Mouse (Mus musculus): ENCODE measurements around the gene Thra. TPM values are rescaled to one million over a fixed set of nuclear protein-coding genes. Genes with fewer than 3 reads are reported as not detected.

The Thra gene
- polyA plus RNA-seq, 1 experiment from 2014 or later, result 42.7 TPM

DNA sequence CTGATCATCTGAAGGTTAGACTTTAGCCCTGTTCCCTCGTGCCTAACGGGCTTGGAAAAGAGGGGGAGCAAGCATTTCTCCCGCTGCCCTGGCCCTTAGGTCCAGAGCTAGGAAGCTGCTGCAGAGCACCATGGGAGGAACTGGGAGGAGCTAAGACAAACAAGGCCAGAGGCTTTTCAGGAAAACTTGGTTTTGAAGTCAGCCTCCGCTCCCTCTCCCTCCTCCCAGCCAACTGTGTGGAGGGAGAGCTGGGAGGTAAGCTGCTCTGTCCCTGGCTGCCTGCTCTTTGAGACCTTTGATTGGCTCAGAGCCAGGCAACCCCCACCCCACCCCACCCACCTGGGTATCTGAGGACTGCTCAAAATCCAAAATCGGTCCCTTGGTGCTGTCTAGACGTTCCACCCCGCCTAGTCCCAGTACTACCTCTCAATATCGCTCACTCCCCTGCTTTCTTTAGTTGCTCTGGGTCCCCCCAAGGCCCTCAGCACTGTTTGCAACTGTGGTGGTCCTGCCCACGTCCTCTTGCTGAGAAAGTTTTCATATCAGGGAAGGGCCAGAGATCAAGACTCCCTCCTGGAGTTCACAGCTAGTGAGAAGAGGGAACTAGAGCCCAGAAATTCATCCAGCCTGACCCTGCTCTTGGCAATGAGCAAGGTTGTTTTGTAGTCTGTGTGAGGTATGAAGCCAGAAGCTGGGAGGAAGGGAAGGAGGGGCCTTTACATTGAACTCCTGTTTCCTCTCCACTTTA lies 36.6 kb downstream of the Thra start:
- peaks cover 60% of the 10 kb centered on the region for H3K4me1 ChIP-seq
- 8% methylated on average over 9 of the region's 9 CpGs for WGBS
- no peaks in the 10 kb centered on the region for H3K36me3 ChIP-seq
- no peak for ATAC-seq (ENCODE audit: insufficient read depth, low FRiP score, low read depth)
- H3K4me2 ChIP-seq, result peak overlapping the region; percentile 83
- H3K27me3 ChIP-seq (replicated peaks), result no peaks in the 10 kb centered on the region
- H3K9ac ChIP-seq, result 0 out of 2 replicates have a peak overlapping the region, but pooled peaks have one; percentile 3
- H3K4me3 ChIP-seq (replicated peaks), result 0 out of 2 replicates have a peak overlapping the region, but pooled peaks have one; percentile 2
- H3K9me3 ChIP-seq, result no peaks in the 10 kb centered on the region
- peak overlapping the region; percentile 94 for H3K27ac ChIP-seq

DNA sequence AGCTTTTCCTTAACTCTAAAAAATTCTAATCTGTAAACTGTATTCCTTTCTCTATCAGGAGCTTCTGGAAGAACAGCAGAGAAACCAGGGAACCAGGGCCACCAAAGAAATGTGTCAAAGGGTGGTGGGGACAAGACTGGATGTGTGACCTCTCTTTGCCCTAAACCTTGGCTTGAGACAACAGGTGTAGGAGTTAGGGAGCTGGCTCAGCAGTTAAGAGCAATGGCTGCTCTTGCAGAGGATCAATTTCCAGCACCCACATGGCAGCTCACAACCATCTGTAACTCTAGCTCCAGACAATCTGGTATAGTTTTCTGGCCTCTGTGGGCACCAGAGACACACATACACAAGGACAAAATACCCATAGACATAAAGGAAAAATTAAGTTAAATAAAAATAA lies 37.5 kb downstream of the Thra start:
- no peaks in the 10 kb centered on the region for H3K27me3 ChIP-seq (replicated peaks)
- ATAC-seq (ENCODE audit: insufficient read depth, low FRiP score, low read depth), result no peak
- no peaks in the 10 kb centered on the region for H3K9me3 ChIP-seq
- no peaks in the 10 kb centered on the region for H3K36me3 ChIP-seq
- H3K4me1 ChIP-seq, result peaks cover 66% of the 10 kb centered on the region
- H3K4me2 ChIP-seq, result no peak overlapping the region
- no peak overlapping the region for H3K4me3 ChIP-seq (replicated peaks)
- H3K27ac ChIP-seq, result peak overlapping the region; percentile 94; the same call in 1 of the 2 replicates
- no peak overlapping the region for H3K9ac ChIP-seq

DNA sequence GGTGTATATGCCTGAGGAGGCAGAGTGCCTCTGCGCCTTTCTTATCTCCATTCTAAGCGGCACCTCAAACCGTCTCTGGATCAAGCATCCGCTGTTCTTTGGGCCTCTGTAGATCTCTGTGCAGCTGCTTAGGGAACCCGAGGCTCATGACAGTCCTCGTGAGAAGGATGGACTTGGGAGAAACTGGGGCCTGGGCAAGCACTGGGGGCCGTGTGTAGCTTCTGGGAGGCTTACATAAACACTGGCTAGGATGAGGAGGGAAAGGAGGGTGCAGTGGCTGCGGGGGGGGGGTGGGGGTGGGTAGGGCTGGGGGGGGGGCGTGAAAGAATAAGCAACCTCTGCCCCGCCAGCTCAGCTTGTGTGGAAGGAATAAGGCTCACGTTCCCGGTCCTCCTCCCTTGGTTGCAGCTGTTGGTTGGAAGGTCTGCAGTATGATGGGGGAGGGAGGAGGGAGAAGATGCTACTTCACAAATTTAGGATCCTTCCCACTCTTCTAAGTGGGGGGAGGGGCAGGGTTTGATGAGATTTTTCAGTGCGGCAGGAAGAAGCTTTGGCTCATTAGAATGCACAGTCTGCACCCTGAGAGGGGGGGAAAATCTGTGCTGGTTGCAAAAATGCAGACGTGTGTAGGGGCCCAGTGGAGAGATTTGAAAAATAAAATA lies 41.5 kb downstream of the Thra start:
- H3K4me3 ChIP-seq (replicated peaks), result no peak overlapping the region
- peaks cover 68% of the 10 kb centered on the region for H3K4me1 ChIP-seq
- WGBS, result 20% methylated on average over 14 of the region's 14 CpGs
- no peak for ATAC-seq (ENCODE audit: insufficient read depth, low FRiP score, low read depth)
- H3K9ac ChIP-seq, result no peak overlapping the region
- H3K4me2 ChIP-seq, result peak overlapping the region; percentile 61
- no peaks in the 10 kb centered on the region for H3K9me3 ChIP-seq
- H3K27me3 ChIP-seq (replicated peaks), result no peaks in the 10 kb centered on the region
- H3K27ac ChIP-seq, result peak overlapping the region; percentile 95
- H3K36me3 ChIP-seq, result no peaks in the 10 kb centered on the region

DNA sequence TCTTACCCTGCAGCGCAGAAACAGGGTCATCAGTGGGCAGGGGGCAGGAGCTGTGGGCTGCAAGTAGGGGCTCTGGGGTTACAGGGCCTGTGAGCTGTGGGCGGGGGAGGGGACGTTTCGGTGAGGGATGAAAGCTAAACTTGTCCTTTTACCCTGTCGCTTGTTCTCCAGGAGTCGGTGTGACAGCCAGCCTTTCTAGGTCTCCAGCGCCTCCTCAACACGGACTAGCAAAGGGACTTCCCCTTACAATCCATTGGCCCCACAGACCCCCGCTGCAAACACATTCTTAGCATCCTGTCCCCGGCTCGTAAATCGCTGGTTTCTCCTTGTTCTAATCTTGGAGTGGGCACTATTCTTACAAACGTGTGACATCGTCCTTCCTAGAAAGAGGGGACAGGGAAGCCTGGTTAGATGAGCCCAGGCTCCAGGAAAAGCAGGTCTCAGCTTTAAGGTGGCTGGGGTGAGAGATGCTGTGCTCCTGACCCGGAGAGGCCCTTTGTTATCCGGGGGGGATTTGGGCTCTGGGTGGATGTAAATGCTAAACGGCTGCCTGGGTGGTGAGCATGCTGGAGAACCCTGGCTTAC lies 42.3 kb downstream of the Thra start:
- H3K9me3 ChIP-seq, result no peaks in the 10 kb centered on the region
- WGBS, result 7% methylated on average over 17 of the region's 17 CpGs
- H3K36me3 ChIP-seq, result no peaks in the 10 kb centered on the region
- H3K9ac ChIP-seq, result no peak overlapping the region; the same call in 1 of the 2 replicates
- peak overlapping the region; percentile 23; the same call in 1 of the 2 replicates for H3K4me3 ChIP-seq (replicated peaks)
- peak overlapping the region; percentile 95 for H3K27ac ChIP-seq
- no peak for ATAC-seq (ENCODE audit: insufficient read depth, low FRiP score, low read depth)
- H3K4me2 ChIP-seq, result peak overlapping the region; percentile 61
- no peaks in the 10 kb centered on the region for H3K27me3 ChIP-seq (replicated peaks)
- peaks cover 66% of the 10 kb centered on the region for H3K4me1 ChIP-seq

DNA sequence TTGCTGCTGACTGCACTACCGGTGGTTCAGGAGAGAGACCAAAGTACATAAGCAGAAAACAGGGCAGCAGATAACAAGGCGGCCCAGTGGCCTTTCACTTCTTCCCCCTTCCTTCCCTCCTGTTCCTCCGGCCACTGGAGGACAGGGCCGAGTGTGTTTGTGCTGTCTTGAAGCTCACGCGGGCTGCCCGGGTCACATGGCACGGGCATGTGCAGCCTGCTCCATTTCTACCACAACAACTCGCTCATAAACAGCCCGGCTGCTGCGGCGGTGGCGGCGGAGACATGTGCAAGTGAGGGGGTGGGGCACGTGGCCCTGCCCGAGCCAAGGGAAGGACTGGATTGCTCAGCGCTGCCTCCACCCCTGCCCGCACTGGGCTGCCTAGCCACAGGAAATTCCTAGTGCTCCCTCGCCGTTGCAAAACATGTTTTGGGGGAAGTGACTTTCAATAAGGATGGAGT lies 42.8 kb downstream of the Thra start:
- peak; percentile 63; the same call in 1 of the 2 replicates for ATAC-seq (ENCODE audit: insufficient read depth, low FRiP score, low read depth)
- Histone ChIP-seq H3K4me3 (replicated peaks) (peak overlapping the region; percentile 23), H3K27ac (peak overlapping the region; percentile 95), H3K4me1 (peaks cover 66% of the 10 kb centered on the region), H3K36me3 (no peaks in the 10 kb centered on the region), H3K9ac (no peak overlapping the region; the same call in 1 of the 2 replicates), H3K9me3 (no peaks in the 10 kb centered on the region), H3K27me3 (replicated peaks) (no peaks in the 10 kb centered on the region), H3K4me2 (peak overlapping the region; percentile 61)
- under 1% methylated on average over 20 of the region's 20 CpGs for WGBS

DNA sequence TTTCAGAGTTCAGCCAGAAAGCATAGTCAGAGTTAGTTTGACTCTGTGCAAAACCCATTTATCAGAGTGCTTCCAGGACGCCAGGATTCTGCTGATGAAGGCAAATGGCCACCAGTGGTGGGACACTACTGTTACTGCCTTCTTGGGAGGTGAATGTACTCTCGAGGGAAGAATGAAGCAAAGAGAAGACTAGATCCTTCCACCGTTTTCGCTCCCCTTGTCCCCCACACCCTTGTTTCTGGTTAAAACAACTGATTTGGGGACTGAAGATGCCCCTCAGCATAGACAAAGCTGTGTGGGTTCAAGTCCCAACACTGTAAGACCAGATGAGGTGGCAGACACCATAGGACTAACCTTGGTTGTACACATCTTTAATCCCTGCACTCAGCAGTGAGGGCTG lies 43.7 kb downstream of the Thra start:
- peak overlapping the region; percentile 95; the same call in 1 of the 2 replicates for H3K27ac ChIP-seq
- H3K4me1 ChIP-seq, result peaks cover 66% of the 10 kb centered on the region
- ATAC-seq (ENCODE audit: insufficient read depth, low FRiP score, low read depth), result no peak
- H3K27me3 ChIP-seq (replicated peaks), result no peaks in the 10 kb centered on the region
- 69% methylated on average over 4 of the region's 4 CpGs for WGBS
- no peak overlapping the region for H3K9ac ChIP-seq
- no peak overlapping the region for H3K4me3 ChIP-seq (replicated peaks)
- H3K4me2 ChIP-seq, result no peak overlapping the region
- no peaks in the 10 kb centered on the region for H3K36me3 ChIP-seq
- H3K9me3 ChIP-seq, result no peaks in the 10 kb centered on the region

DNA sequence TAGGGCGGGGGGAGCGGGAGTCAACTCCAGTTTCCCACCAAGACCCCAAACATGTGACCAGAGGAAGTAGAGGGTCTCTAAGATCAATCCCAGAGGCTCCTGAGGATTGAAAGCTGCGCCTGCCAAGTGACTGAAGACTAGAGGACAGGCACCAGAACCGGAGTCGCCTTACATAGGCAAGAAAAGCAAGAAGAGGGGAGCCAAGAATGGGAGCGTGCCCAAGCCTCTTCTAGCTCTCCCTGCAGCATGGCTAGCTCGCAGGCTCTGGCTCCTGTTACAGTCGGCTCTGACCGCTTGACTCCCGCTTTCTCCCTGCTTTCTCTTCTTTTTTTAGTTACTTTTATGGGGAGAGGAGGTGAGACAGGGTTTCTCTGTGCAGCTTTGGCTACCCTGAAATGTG lies 44.8 kb downstream of the Thra start:
- no peaks in the 10 kb centered on the region for H3K9me3 ChIP-seq
- H3K4me2 ChIP-seq, result peak overlapping the region; percentile 53; the same call in 1 of the 2 replicates
- ATAC-seq (ENCODE audit: insufficient read depth, low FRiP score, low read depth), result no peak
- 53% methylated on average over 10 of the region's 10 CpGs for WGBS
- H3K36me3 ChIP-seq, result no peaks in the 10 kb centered on the region
- no peak overlapping the region for H3K9ac ChIP-seq
- peak overlapping the region; percentile 97 for H3K27ac ChIP-seq
- H3K4me1 ChIP-seq, result peaks cover 72% of the 10 kb centered on the region
- H3K4me3 ChIP-seq (replicated peaks), result no peak overlapping the region
- no peaks in the 10 kb centered on the region for H3K27me3 ChIP-seq (replicated peaks)

DNA sequence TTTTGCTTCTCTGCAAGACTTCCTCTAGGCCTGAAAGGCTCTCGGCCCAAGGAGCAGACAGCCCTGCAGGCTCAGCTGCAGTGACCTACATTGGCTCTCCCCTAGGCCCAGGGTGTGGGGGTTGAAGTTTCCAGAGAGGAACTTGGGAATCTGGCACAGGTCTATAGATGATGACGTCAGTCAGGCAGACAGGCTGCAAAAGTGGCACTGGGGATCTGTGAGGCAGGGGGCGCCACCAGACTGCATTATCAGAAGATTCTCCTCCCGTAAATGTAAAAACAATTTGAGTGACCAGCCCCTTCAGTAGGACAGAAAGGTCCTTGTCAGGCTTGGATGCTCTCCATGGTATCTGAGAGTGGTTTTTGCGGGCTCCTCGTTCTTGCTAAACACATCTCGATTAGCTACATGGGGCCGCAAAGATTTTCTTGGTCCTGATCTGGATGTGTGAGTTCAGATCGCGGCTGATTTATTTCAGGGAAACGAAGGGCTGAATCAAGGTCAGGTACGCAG lies 45.4 kb downstream of the Thra start:
- H3K9me3 ChIP-seq, result no peaks in the 10 kb centered on the region
- H3K9ac ChIP-seq, result no peak overlapping the region
- no peak for ATAC-seq (ENCODE audit: insufficient read depth, low FRiP score, low read depth)
- WGBS, result 6% methylated on average over 12 of the region's 12 CpGs
- H3K36me3 ChIP-seq, result no peaks in the 10 kb centered on the region
- H3K4me2 ChIP-seq, result peak overlapping the region; percentile 53
- H3K4me1 ChIP-seq, result peaks cover 68% of the 10 kb centered on the region
- peak overlapping the region; percentile 2; the same call in 1 of the 2 replicates for H3K4me3 ChIP-seq (replicated peaks)
- H3K27me3 ChIP-seq (replicated peaks), result no peaks in the 10 kb centered on the region
- peak overlapping the region; percentile 97 for H3K27ac ChIP-seq

DNA sequence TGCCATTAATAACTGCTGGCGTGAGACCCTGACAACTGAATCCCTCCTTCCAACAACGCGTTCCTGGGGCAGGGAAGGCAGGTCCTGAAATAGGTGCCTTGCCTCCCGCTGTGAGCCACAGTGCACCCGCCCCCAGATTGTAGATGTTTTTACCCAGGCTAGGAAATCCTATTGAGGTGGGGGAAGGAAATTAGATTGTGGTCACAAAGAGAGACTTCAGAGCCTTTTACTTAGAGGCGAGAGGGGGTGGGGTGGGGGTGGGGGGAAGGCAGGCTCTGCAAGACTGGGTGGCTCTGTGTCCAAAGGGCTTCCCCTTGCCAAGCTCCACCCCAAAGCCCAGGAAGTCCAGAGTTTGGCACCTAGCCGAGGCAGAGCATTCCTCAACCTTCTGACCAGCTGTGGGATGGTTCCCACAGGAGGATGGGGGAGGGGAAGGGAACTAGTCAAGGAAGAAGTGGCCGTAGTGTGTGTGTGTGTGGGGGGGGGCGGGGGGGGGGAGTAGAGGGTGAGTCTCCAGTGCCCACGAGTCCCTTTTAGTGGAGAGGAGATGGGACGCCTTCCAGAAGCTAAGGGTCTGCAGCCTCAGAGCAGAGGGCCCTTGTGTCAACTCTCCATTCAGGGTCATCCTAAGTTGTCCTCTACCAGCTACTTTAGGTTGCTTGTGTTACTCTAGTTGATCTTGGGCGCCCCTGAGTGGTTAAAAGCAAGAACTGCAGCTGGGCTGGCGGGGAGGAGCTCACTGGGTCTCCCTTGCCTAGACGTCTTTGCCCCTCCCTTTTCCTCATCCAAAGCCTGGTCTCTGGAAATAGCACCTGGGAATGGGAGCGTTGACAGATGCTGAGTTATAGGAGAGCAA lies 46.1 kb downstream of the Thra start:
- H3K4me3 ChIP-seq (replicated peaks), result peak overlapping the region; percentile 2; the same call in 1 of the 2 replicates
- peaks cover 61% of the 10 kb centered on the region for H3K4me1 ChIP-seq
- peak overlapping the region; percentile 97 for H3K27ac ChIP-seq
- no peaks in the 10 kb centered on the region for H3K9me3 ChIP-seq
- H3K9ac ChIP-seq, result no peak overlapping the region
- peak overlapping the region; percentile 53 for H3K4me2 ChIP-seq
- 0% methylated on average over 13 of the region's 15 CpGs for WGBS
- H3K27me3 ChIP-seq (replicated peaks), result no peaks in the 10 kb centered on the region
- H3K36me3 ChIP-seq, result no peaks in the 10 kb centered on the region
- peak; percentile 59 for ATAC-seq (ENCODE audit: insufficient read depth, low FRiP score, low read depth)

DNA sequence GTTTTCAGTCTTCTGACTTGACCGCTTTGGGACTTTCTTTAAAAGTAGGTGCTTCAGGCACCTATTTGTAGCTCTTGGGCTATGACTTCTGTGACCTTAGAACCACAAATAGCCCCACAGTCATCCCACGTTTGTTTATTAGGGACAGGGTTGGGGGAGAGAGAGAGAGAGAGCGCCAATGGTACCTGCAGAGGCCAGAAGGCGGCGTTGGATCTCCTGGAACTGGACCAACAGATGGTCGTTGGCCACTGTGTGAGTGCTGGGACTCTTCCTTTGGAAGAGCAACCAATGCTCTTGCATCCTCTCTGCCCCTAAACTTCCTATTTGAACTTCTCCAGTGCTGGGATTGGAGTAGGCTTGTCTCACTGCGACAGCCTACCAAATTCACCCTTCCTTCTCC lies 46.8 kb downstream of the Thra start:
- ATAC-seq (ENCODE audit: insufficient read depth, low FRiP score, low read depth), result no peak
- Histone ChIP-seq H3K9me3 (no peaks in the 10 kb centered on the region), H3K9ac (no peak overlapping the region), H3K4me2 (peak overlapping the region; percentile 53), H3K27ac (peak overlapping the region; percentile 97), H3K36me3 (no peaks in the 10 kb centered on the region), H3K27me3 (replicated peaks) (no peaks in the 10 kb centered on the region), H3K4me1 (peaks cover 55% of the 10 kb centered on the region), H3K4me3 (replicated peaks) (no peak overlapping the region)
- WGBS, result 23% methylated on average over 7 of the region's 7 CpGs

DNA sequence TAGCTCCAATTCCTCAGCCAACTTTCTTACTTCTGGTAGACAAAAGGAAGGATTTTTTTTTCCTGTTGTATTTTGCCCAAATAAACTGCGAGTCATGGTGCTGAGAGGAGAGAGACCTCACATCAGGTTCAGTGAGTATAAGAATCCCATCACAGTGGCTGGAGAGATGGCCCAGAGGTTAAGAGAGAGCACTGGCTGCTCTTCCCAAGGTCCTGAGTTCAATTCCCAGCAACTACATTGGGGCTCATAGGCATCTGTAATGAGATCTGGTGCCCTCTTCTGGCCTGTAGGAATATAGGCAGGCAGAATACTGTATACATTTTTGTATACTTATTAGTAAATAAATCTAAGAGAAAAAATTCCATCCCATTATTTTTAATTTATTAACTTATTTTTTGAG lies 47.3 kb downstream of the Thra start:
- peak overlapping the region; percentile 97; the same call in 1 of the 2 replicates for H3K27ac ChIP-seq
- H3K9me3 ChIP-seq, result no peaks in the 10 kb centered on the region
- H3K27me3 ChIP-seq (replicated peaks), result no peaks in the 10 kb centered on the region
- WGBS, result 92% methylated on average over 1 of the region's 1 CpGs
- H3K4me1 ChIP-seq, result peaks cover 50% of the 10 kb centered on the region
- no peak overlapping the region for H3K4me2 ChIP-seq
- H3K4me3 ChIP-seq (replicated peaks), result no peak overlapping the region
- no peaks in the 10 kb centered on the region for H3K36me3 ChIP-seq
- no peak for ATAC-seq (ENCODE audit: insufficient read depth, low FRiP score, low read depth)
- no peak overlapping the region for H3K9ac ChIP-seq
